Mouse (Mus musculus): ENCODE data around the gene C1qtnf1. TPM values are rescaled to one million over a fixed set of nuclear protein-coding genes. Genes with fewer than 3 reads are reported as not detected.
"Not testable (repeated sequence)": the region's sequence is repeated elsewhere in the genome, so short reads cannot be mapped to it uniquely, and the experiment has no call there.

C1qtnf1 gene
- polyA plus RNA-seq (2015; fragmentation: Nextera tagmentation; extraction: Ambion mirVana), result 19.0 and 23.0 TPM in 2 replicates

DNA sequence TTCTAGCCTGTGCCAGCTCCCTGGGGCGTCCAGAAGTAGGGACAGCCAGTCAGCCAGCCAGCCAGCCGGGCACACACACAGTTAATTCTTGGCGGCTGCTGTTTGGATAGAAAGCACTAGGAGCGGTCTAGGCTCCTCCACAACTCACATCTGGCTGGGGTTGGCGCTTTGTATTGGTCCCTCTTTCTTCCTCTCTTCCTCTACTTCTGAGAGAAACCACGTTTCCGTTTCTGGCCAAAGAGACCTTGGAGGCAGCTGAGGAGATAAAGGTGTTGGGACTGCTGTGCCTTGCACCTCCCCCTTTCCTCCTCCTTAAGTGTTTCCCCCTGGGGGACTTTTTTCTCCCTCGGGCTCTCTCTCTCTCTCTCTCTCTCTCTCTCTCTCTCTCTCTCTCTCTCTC is at the start of gene C1qtnf1:
TSS of gene C1qtnf1 (plus strand) at position 218 of the 400 bp plus-strand sequence.
- Histone ChIP-seq H3K4me1 (peaks cover 86% of the 10 kb centered on the region), H3K4me3 (replicated peaks) (peak within 1 kb of the TSS; percentile 44), H3K9ac (peak within 1 kb of the TSS; percentile 39), H3K4me2 (replicated peaks) (peak within 1 kb of the TSS; percentile 61), H3K36me3 (no peaks in the 10 kb centered on the region), H3K27ac (replicated peaks) (peak within 1 kb of the TSS; percentile 86), H3K9me3 (replicated peaks) (no peaks in the 10 kb centered on the region), H3K27me3 (no peaks in the 10 kb centered on the region)
- ATAC-seq (ENCODE audit: insufficient number of reproducible peaks, low FRiP score, low TSS enrichment, low read depth), result 0 out of 2 replicates have a peak, but pooled peaks have one; percentile 39
- 1% methylated on average over 8 of the region's 8 CpGs for WGBS

DNA sequence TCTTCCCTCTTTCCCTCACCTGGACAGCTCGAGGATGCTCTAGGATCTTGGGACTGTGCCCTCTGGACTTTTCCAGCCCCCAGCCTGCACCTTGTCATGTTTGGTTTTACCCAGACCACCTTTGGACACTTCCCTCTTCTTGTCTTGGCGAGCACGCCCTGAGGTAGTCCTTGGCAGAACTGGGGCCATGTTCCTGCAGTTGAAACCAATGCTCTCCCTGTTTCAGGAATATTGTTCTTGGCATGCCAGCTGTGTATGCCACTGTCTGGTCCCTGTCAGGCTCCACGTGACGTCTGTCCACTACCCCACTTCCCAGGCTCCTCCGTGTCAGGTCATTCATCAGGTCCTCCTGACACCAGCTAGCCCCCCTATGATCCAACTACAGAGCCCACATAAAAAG is 49.3 kb upstream of the C1qtnf1 start:
- WGBS, result 83% methylated on average over 6 of the region's 6 CpGs
- no peaks in the 10 kb centered on the region for H3K9me3 ChIP-seq (replicated peaks)
- no peaks in the 10 kb centered on the region for H3K27me3 ChIP-seq
- no peak overlapping the region for H3K4me3 ChIP-seq (replicated peaks)
- no peaks in the 10 kb centered on the region for H3K36me3 ChIP-seq
- no peak overlapping the region for H3K27ac ChIP-seq (replicated peaks)
- ATAC-seq (ENCODE audit: insufficient number of reproducible peaks, low FRiP score, low TSS enrichment, low read depth), result no peak
- peaks cover 24% of the 10 kb centered on the region for H3K4me1 ChIP-seq
- H3K9ac ChIP-seq, result no peak overlapping the region
- H3K4me2 ChIP-seq (replicated peaks), result no peak overlapping the region

DNA sequence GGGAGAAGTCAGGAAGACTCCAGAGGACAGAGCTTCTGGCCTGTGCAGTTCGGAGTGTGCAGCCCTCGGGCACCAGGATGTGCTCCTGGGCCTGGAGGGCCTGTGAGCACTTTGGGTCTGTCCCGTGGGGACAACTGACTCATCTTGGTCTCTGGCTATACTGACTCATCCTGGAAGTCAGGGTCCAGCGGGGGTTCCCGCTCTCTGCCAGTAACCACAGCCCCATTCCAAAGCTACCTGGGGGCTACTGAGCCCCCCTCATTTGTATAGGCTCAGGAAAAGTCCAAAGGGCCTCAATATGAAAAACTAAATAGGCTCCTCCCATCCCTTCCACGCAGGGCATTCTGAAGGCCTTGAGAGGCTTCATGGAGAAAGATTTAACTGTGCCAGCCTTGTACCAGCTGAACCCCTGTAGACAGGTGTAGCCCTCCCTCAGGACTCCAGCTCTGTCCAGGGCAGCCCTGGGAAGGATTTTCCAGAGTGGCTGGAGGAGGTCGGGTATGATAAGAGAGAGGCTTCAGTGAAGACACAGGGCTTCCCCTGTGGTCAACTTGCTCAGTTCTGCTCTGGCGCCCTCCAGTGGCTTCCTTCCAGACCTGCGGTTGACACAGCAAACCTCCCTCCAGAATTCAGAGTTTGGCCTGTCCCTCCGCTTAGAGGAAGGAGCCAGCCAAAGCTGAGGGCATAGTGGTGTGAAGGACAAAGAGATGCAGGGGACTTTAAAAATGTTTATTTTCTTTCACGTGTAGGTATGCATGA is 48.6 kb upstream of the C1qtnf1 start:
- no peak overlapping the region for H3K9ac ChIP-seq
- no peaks in the 10 kb centered on the region for H3K9me3 ChIP-seq (replicated peaks)
- peaks cover 24% of the 10 kb centered on the region for H3K4me1 ChIP-seq
- no peak overlapping the region for H3K4me3 ChIP-seq (replicated peaks)
- H3K27me3 ChIP-seq, result no peaks in the 10 kb centered on the region
- no peak overlapping the region for H3K27ac ChIP-seq (replicated peaks)
- no peak overlapping the region for H3K4me2 ChIP-seq (replicated peaks)
- peak; percentile 81 for ATAC-seq (ENCODE audit: insufficient number of reproducible peaks, low FRiP score, low TSS enrichment, low read depth)
- no peaks in the 10 kb centered on the region for H3K36me3 ChIP-seq
- WGBS, result 34% methylated on average over 11 of the region's 11 CpGs

DNA sequence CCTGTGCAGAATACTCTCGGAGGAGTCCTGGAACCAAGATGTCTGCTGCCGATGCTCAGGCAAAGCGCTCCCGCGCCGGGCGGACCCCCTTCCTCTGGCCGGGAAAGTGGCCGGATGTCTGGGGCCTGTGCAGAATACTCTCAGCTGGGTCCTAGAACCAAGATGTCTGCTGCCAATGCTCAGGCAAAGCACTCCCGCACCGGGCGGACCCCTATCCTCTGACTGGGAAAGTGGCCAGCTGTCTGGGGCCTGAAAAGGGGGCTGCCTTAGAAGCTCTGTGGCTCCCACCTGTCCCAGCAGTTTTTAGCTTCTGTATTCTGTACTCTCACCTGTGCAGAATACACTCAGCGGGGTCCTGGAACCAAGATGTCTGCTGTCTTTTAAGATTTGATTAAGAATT is 40.2 kb upstream of the C1qtnf1 start:
- not testable (repeated sequence) for H3K36me3 ChIP-seq; H3K4me1 ChIP-seq; H3K9me3 ChIP-seq (replicated peaks); ATAC-seq (ENCODE audit: insufficient number of reproducible peaks, low FRiP score, low TSS enrichment, low read depth); H3K27me3 ChIP-seq; H3K27ac ChIP-seq (replicated peaks); H3K9ac ChIP-seq; H3K4me2 ChIP-seq (replicated peaks); H3K4me3 ChIP-seq (replicated peaks)
- WGBS, result 89% methylated on average over 13 of the region's 13 CpGs

DNA sequence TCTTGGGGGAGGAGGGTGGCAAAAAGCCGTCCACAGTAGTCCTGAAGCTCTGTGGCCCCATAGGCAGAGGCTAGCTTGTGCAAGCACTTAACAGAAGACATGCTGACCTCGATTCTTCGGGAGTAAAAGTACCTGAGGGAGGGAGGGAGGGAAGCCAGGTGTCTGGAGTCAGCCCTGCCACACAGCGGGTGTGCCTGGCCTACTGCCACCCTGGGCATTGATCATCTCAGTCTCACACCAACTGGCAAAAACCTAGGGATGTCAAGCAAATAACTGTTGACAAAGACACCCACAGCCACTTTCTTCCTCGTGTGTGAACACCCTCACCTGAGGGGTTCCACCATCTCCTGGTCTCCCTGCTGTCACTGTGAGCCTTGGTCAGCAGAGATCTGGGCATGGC is 34.0 kb upstream of the C1qtnf1 start:
- Histone ChIP-seq H3K4me1 (no peaks in the 10 kb centered on the region), H3K4me2 (replicated peaks) (no peak overlapping the region), H3K9me3 (replicated peaks) (no peaks in the 10 kb centered on the region), H3K27ac (replicated peaks) (no peak overlapping the region), H3K27me3 (no peaks in the 10 kb centered on the region), H3K4me3 (replicated peaks) (no peak overlapping the region), H3K36me3 (0 out of 2 replicates have a peak, but pooled peaks cover 7% of the 10 kb centered on the region), H3K9ac (no peak overlapping the region)
- no peak for ATAC-seq (ENCODE audit: insufficient number of reproducible peaks, low FRiP score, low TSS enrichment, low read depth)
- 70% methylated on average over 5 of the region's 5 CpGs for WGBS

DNA sequence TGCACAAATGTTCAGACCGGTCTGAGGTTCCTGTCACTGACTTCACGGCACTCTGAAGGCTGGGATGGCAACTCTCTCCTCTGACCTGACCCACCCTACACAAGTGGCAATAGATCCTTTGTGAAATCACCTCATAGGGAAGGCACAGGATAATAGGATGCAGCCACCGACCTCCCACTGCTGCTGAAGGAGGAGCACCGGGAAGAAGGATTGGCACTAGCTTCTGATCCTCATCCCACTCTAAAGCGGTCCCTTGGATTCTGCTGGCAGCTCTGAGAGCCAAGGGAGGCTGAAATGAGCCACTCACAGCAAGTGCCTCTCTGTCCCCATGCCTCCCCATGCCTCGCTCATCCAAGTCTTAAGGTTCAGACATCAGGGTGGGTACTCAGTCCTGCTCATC is 33.5 kb upstream of the C1qtnf1 start:
- Histone ChIP-seq H3K9me3 (replicated peaks) (no peaks in the 10 kb centered on the region), H3K4me1 (no peaks in the 10 kb centered on the region), H3K4me2 (replicated peaks) (no peak overlapping the region), H3K9ac (no peak overlapping the region), H3K27ac (replicated peaks) (0 out of 2 replicates have a peak overlapping the region, but pooled peaks have one; percentile 34), H3K27me3 (no peaks in the 10 kb centered on the region), H3K4me3 (replicated peaks) (no peak overlapping the region), H3K36me3 (0 out of 2 replicates have a peak, but pooled peaks cover 7% of the 10 kb centered on the region)
- 50% methylated on average over 6 of the region's 6 CpGs for WGBS
- no peak for ATAC-seq (ENCODE audit: insufficient number of reproducible peaks, low FRiP score, low TSS enrichment, low read depth)

DNA sequence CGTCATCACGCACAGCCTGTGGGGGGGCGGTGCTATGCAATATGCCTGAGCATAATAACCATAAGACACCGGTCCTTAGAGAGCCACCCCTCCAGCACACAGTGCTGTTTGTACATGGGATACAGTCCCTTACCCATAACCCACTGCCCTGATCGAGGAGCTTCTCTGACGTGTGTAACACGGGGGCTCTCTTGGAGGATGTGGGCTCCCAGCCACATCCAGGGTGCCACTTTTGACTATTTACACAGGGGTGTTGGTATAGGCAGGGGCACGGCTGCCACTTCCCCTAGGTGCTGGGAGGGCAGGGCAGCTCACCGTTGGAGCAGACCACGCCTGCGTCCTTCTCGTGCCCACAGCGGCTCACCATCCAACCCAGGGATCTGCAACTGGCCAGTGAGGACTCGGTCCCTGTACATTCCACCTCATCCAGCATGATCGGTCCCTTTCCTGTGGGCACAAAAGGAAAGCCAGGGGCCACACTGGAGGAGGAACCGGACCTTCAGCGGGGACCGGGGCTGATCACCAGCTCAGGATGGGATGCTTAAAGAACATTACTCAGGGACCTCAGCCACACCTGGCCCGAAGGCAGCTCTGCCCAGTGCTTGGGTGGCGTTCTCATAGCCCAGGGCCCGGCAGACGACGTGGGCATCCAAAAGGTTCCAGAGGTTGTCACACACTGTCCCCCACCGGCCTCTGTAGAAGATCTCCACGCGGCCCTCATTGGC is 30.0 kb upstream of the C1qtnf1 start:
- H3K4me2 ChIP-seq (replicated peaks), result no peak overlapping the region
- 90% methylated on average over 26 of the region's 26 CpGs for WGBS
- 0 out of 2 replicates have a peak, but pooled peaks cover 7% of the 10 kb centered on the region for H3K36me3 ChIP-seq
- H3K4me1 ChIP-seq, result peaks cover 21% of the 10 kb centered on the region
- H3K9ac ChIP-seq, result no peak overlapping the region
- H3K9me3 ChIP-seq (replicated peaks), result no peaks in the 10 kb centered on the region
- no peak for ATAC-seq (ENCODE audit: insufficient number of reproducible peaks, low FRiP score, low TSS enrichment, low read depth)
- no peak overlapping the region for H3K4me3 ChIP-seq (replicated peaks)
- no peak overlapping the region for H3K27ac ChIP-seq (replicated peaks)
- H3K27me3 ChIP-seq, result no peaks in the 10 kb centered on the region

DNA sequence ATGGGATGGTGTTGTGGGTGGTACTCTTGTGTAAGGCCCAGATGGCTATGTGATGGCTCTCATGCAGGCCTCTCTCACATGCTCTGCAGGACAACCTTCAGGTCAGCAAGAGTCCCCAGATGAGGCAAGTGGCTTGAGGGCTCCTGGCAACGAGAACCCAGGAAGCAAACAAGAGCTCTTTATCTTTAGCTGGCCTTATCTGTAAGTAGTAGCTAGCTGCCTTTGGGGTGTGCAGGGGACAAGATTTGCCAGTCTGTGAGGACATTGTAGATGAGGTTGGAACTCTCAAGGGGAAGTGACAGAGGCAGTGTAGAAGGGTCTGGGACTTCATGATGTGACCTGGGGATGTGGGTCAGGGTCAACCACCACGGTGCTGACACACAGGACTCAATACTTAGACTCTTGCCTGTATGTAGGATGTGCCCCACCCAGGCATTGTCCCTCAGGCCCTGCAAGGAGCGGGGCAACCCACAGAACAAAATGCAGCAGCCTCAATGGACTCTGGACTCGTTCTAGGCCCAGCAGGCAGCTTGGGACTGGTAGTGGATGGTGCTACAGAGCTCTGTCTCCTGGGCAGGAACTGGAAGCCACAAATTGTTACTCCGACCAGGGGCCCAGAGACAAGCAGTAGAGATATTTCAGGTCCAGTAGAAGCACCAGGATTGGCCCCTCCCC is 28.0 kb upstream of the C1qtnf1 start:
- Histone ChIP-seq H3K4me1 (peaks cover 21% of the 10 kb centered on the region), H3K9ac (no peak overlapping the region), H3K4me3 (replicated peaks) (no peak overlapping the region), H3K27ac (replicated peaks) (peak overlapping the region; percentile 69; the same call in 1 of the 2 replicates), H3K4me2 (replicated peaks) (no peak overlapping the region), H3K36me3 (0 out of 2 replicates have a peak, but pooled peaks cover 7% of the 10 kb centered on the region), H3K9me3 (replicated peaks) (no peaks in the 10 kb centered on the region), H3K27me3 (no peaks in the 10 kb centered on the region)
- no peak for ATAC-seq (ENCODE audit: insufficient number of reproducible peaks, low FRiP score, low TSS enrichment, low read depth)
- WGBS, result 68% methylated on average over 5 of the region's 5 CpGs

DNA sequence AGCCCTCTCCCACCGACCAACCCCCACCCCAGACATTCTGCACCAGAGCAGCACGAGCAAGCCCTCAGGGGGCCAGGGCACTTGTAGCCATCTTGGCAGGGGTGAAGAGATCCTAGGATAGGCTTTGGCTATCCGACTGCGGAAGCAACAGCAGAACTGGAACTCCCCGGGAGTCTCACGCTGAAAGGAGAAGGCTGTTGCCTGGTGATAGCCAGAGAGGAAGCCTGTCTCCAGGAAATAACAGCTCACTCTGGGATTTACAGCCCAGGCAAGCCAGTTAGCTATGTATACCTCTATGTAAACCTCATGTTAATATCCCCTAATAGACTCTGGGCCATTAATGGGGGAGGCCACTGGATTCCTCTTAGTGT is 27.5 kb upstream of the C1qtnf1 start:
- no peak for ATAC-seq (ENCODE audit: insufficient number of reproducible peaks, low FRiP score, low TSS enrichment, low read depth)

DNA sequence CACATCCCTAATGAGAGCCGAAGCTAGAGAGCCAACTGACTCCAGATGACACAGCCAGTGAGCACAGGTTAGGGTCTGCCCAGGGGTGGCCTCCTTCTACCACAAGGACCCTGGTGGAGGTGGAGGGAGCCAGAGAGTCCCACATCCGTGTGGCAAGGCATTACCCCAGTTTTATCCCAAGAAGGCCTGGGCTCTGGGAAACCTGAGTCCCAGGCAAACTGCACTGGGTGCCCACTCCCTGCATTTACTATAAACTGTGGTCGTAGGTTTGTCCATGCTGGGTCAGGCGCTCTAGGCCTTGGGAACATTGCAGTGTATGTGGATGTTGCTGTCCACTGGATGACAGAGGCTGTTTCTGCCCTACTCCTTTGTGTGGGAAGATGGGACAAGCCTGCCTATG is 26.8 kb upstream of the C1qtnf1 start:
- H3K4me1 ChIP-seq, result peaks cover 21% of the 10 kb centered on the region
- 0 out of 2 replicates have a peak overlapping the region, but pooled peaks have one; percentile 10 for H3K4me2 ChIP-seq (replicated peaks)
- WGBS, result 77% methylated on average over 4 of the region's 4 CpGs
- no peak overlapping the region for H3K9ac ChIP-seq
- no peaks in the 10 kb centered on the region for H3K9me3 ChIP-seq (replicated peaks)
- H3K27me3 ChIP-seq, result no peaks in the 10 kb centered on the region
- peaks cover 3% of the 10 kb centered on the region; the same call in 1 of the 2 replicates for H3K36me3 ChIP-seq
- H3K4me3 ChIP-seq (replicated peaks), result no peak overlapping the region
- peak overlapping the region; percentile 69 for H3K27ac ChIP-seq (replicated peaks)
- no peak for ATAC-seq (ENCODE audit: insufficient number of reproducible peaks, low FRiP score, low TSS enrichment, low read depth)

More for the DNA sequence above, 27.5 kb upstream of the C1qtnf1 start:
- Histone ChIP-seq H3K36me3 (0 out of 2 replicates have a peak, but pooled peaks cover 6% of the 10 kb centered on the region), H3K9ac (no peak overlapping the region), H3K27ac (replicated peaks) (peak overlapping the region; percentile 69; the same call in 1 of the 2 replicates), H3K27me3 (no peaks in the 10 kb centered on the region), H3K4me1 (peaks cover 21% of the 10 kb centered on the region), H3K4me3 (replicated peaks) (no peak overlapping the region), H3K9me3 (replicated peaks) (no peaks in the 10 kb centered on the region), H3K4me2 (replicated peaks) (no peak overlapping the region)
- 35% methylated on average over 6 of the region's 6 CpGs for WGBS

DNA sequence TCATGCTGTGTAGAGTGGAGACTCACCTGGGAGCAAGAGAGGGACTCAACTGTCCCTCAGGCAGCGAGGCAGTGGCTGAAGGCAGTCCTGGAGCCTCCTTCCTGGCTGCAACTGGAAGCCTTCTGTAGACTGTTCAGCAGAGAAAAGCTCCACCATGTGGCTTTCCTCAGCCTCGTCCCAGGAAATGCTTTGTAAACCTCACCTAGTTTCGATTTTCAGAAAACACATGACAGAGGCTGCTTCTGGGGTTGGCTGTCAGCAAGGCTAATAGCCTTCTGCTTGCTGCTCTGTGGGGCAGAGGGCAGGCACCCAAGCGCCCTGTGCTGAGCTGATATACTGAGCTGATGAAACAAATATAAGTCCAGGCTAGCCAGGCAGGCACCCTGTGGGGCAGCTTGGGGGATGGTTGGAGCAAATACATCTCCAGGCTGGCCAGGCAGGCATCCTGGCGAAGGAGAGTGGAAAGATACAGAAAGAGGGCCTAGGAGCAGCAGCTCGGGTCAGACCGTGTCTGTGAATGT is 26.2 kb upstream of the C1qtnf1 start, which contains the start of gene Lgals3bp:
TSS of gene Lgals3bp (minus strand) at position 333 of the 521 bp plus-strand sequence.
- H3K27me3 ChIP-seq, result no peaks in the 10 kb centered on the region
- H3K9me3 ChIP-seq (replicated peaks), result no peaks in the 10 kb centered on the region
- ATAC-seq (ENCODE audit: insufficient number of reproducible peaks, low FRiP score, low TSS enrichment, low read depth), result peak; percentile 64
- H3K4me3 ChIP-seq (replicated peaks), result no peak within 1 kb of the TSS
- H3K4me2 ChIP-seq (replicated peaks), result 0 out of 2 replicates have a peak within 1 kb of the TSS, but pooled peaks have one; percentile 10
- H3K27ac ChIP-seq (replicated peaks), result peak within 1 kb of the TSS; percentile 69
- peaks cover 9% of the 10 kb centered on the region for H3K36me3 ChIP-seq
- H3K9ac ChIP-seq, result no peak within 1 kb of the TSS
- H3K4me1 ChIP-seq, result peaks cover 21% of the 10 kb centered on the region
- WGBS, result 37% methylated on average over 7 of the region's 7 CpGs

Data from embryonic facial prominence, embryonic 15.5 days (tissue).